ENCODE assay signal across 9 mouse cellular contexts in genomic region chr12:85879631-85880314, GRCm38 (mm10). TPM values are rescaled to one million over a fixed set of nuclear protein-coding genes. Genes with fewer than 3 reads are reported as not detected.
DNase-seq lines count a peak whose midpoint lies in the region; ATAC-seq and TF ChIP-seq lines count a peak whose summit lies in the region.
"Had no signal": no experiment of that assay in that cellular context is flagged by ENCODE, and none has a peak within 500 bp of the region (broad histone marks: within the 10 kb centered on the region; RNA-seq: fewer than 3 reads in every experiment).

No protein-coding gene starts in this region.

- no peak for TF ChIP-seq CTCF in liver, postnatal 0 days (IDR thresholded peaks at IDR 0.05; ENCODE audit: low read depth)

- H3K4me3 ChIP-seq in forebrain, embryonic 13.5 days = no peak overlapping the region
- H3K4me3 ChIP-seq in forebrain, embryonic 10.5 days = no peak overlapping the region
- no peak overlapping the region for H3K4me3 ChIP-seq in liver, postnatal 0 days (ENCODE audit: low read depth, low read length)

- TF ChIP-seq EP300 in liver, postnatal 0 days (IDR thresholded peaks at IDR 0.05; ENCODE audit: low read depth) = no peak

- H3K27ac ChIP-seq in forebrain, embryonic 13.5 days = no peak overlapping the region
- no peak overlapping the region for H3K27ac ChIP-seq in forebrain, embryonic 10.5 days
- H3K27ac ChIP-seq in liver, postnatal 0 days (ENCODE audit: low read depth) = no peak overlapping the region

- H3K36me3 ChIP-seq in forebrain, embryonic 13.5 days (ENCODE audit: poor library complexity, severe bottlenecking) = peaks cover 20% of the 10 kb centered on the region
- peaks cover 49% of the 10 kb centered on the region for H3K36me3 ChIP-seq in forebrain, embryonic 10.5 days (replicated peaks)
- peaks cover 23% of the 10 kb centered on the region for H3K36me3 ChIP-seq in liver, postnatal 0 days (replicated peaks; ENCODE audit: insufficient read depth, low read length)

- whole genome bisulfite sequencing in forebrain, embryonic 13.5 days = 81% methylated on average over 8 of the region's 8 CpGs
- WGBS in forebrain, embryonic 10.5 days = 86% methylated on average over 8 of the region's 8 CpGs
- WGBS in liver, postnatal 0 days (ENCODE audit: insufficient replicate concordance) = 82% methylated on average over 8 of the region's 8 CpGs

- no peak overlapping the region for H3K4me2 ChIP-seq in forebrain, embryonic 13.5 days
- H3K4me2 ChIP-seq in liver, postnatal 0 days (ENCODE audit: low read depth, low read length) = no peak overlapping the region

- DNase-seq in forebrain, embryonic 10.5 days (ENCODE audit: extremely low spot score, low spot score) = no peak
- DNase-seq in NIH3T3 (ENCODE audit: low read depth) = peak; percentile 84
- peak; percentile 46 for DNase-seq in gastrocnemius, postnatal 25 days
- DNase-seq in layer of hippocampus, postnatal 10 days (ENCODE audit: low spot score in 2 of 2) = peak; percentile 57 to 68
- DNase-seq in right cerebral cortex, adult 18-20 months = peak; percentile 80
- DNase-seq in thymus, postnatal 4 days = no peak
- DNase-seq in liver, postnatal 0 days = no peak

- H3K9me3 ChIP-seq in forebrain, embryonic 13.5 days (replicated peaks) = no peaks in the 10 kb centered on the region
- H3K9me3 ChIP-seq in forebrain, embryonic 10.5 days = no peaks in the 10 kb centered on the region
- H3K9me3 ChIP-seq in liver, postnatal 0 days (ENCODE audit: low read length) = no peaks in the 10 kb centered on the region

- peaks cover 4% of the 10 kb centered on the region; the same call in 1 of the 2 replicates for H3K4me1 ChIP-seq in forebrain, embryonic 13.5 days
- H3K4me1 ChIP-seq in forebrain, embryonic 10.5 days = no peaks in the 10 kb centered on the region
- H3K4me1 ChIP-seq in liver, postnatal 0 days (ENCODE audit: insufficient read depth) = no peaks in the 10 kb centered on the region

- H3K9ac ChIP-seq in forebrain, embryonic 13.5 days = no peak overlapping the region
- no peak overlapping the region for H3K9ac ChIP-seq in liver, postnatal 0 days (replicated peaks)

- H3K27me3 ChIP-seq in forebrain, embryonic 13.5 days = no peaks in the 10 kb centered on the region
- no peaks in the 10 kb centered on the region for H3K27me3 ChIP-seq in forebrain, embryonic 10.5 days (ENCODE audit: poor library complexity, severe bottlenecking)
- H3K27me3 ChIP-seq in liver, postnatal 0 days (ENCODE audit: insufficient read depth, low read length) = no peaks in the 10 kb centered on the region
- H3K27me3 ChIP-seq: CH12.LX had no signal

- ATAC-seq in forebrain, embryonic 13.5 days = peak; percentile 33; the same call in 1 of the 2 replicates
- ATAC-seq in liver, postnatal 0 days = no peak

RNA-seq across cellular contexts. Expression of gene Ttll5, which starts 55.3 kb away (rescaled TPM):
- 12.0 and 15.2 TPM in 2 replicates for polyA plus RNA-seq in forebrain, embryonic 13.5 days (2015; fragmentation: Nextera tagmentation; extraction: Ambion mirVana)
- 17.6 and 18.3 TPM in 2 replicates for polyA plus RNA-seq in forebrain, embryonic 10.5 days (2016; fragmentation: Nextera tagmentation; extraction: Ambion mirVana)
- total RNA-seq in gastrocnemius, postnatal 25 days (2021) = 1 to 10 TPM; 5.8 to 7.3 TPM
- total RNA-seq in layer of hippocampus, postnatal 10 days (2021) = 10 to 100 TPM; 40.3 to 41.3 TPM
- 2.8 and 3.0 TPM in 2 replicates for polyA plus RNA-seq in liver, postnatal 0 days (2015; fragmentation: Nextera tagmentation; extraction: Ambion mirVana)

RNA-seq across cellular contexts. Expression of gene Erg28, which starts 55.4 kb away (rescaled TPM):
- polyA plus RNA-seq in forebrain, embryonic 13.5 days (2015; fragmentation: Nextera tagmentation; extraction: Ambion mirVana) = 98.5 and 101 TPM in 2 replicates
- 119 and 120 TPM in 2 replicates for polyA plus RNA-seq in forebrain, embryonic 10.5 days (2016; fragmentation: Nextera tagmentation; extraction: Ambion mirVana)
- total RNA-seq in gastrocnemius, postnatal 25 days (2021) = 1 to 10 TPM; 2.7 to 3.8 TPM
- 10 to 100 TPM; 70.3 to 73.2 TPM for total RNA-seq in layer of hippocampus, postnatal 10 days (2021)
- 85.7 and 94.2 TPM in 2 replicates for polyA plus RNA-seq in liver, postnatal 0 days (2015; fragmentation: Nextera tagmentation; extraction: Ambion mirVana)

Comparison
In these comparisons a context has a peak if more than half of its experiments do, and no peak if none do; other contexts are left out.
1. DNase-seq: peak in NIH3T3 (single experiment), gastrocnemius, postnatal 25 days (single experiment), layer of hippocampus, postnatal 10 days (2 of 2) and right cerebral cortex, adult 18-20 months (single experiment); none in forebrain, embryonic 10.5 days (single experiment), thymus, postnatal 4 days (single experiment) and liver, postnatal 0 days (single experiment).